In the genomic region with DNA sequence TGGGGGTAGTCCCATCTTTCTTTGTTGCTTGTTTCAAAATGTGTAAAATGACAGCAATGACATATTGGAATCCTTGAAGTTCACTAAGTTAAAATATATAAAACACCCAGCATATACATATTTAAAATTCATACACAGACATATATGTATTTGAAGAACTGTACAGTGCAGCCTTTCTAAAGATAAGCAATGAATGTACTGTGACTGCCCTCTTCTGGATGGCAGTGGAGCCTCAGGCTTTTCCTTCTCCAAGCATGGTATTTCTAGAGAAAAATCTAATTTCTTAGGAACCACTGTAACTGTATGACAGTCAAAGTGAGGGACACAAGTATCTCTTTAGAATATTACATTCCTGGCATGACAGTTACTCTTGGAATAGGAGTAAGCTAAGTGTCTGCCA, we compare ENCODE assay signal across 9 mouse cellular contexts.
A peak's percentile ranks its signal among the peaks of the same experiment; 100 is the strongest.
DNase-seq lines count a peak whose midpoint lies in the region; ATAC-seq and TF ChIP-seq lines count a peak whose summit lies in the region.
"Had no signal": no experiment of that assay in that cellular context is flagged by ENCODE, and none has a peak within 500 bp of the region (broad histone marks: within the 10 kb centered on the region; RNA-seq: fewer than 3 reads in every experiment).

No protein-coding gene starts in this region.

- no peak overlapping the region for H3K4me2 ChIP-seq in hindbrain, embryonic 13.5 days
- no peak overlapping the region for H3K4me2 ChIP-seq in hindbrain, embryonic 12.5 days (replicated peaks)
- no peak overlapping the region for H3K4me2 ChIP-seq in hindbrain, postnatal 0 days (ENCODE audit: low read depth, low read length)
- H3K4me2 ChIP-seq: embryonic facial prominence, embryonic 12.5 days had no signal

- peak; percentile 24 to 61 (median 46); a peak in 5 of 6 replicates for TF ChIP-seq CTCF in MEL (IDR thresholded peaks at IDR 0.05 in 2 of 3, conservative IDR thresholded peaks at IDR 0.05 in 1 of 3; ENCODE audit: control insufficient read depth in 1 of 3, insufficient read depth in 1 of 3, low read depth in 2 of 3, low read length in 3 of 3, poor library complexity in 1 of 3, severe bottlenecking in 1 of 3)
- TF ChIP-seq CTCF in hindbrain, postnatal 0 days (IDR thresholded peaks at IDR 0.05; ENCODE audit: low read depth) = peak; percentile 78

- no peaks in the 10 kb centered on the region for H3K27me3 ChIP-seq in hindbrain, embryonic 13.5 days
- H3K27me3 ChIP-seq in hindbrain, embryonic 12.5 days = no peaks in the 10 kb centered on the region
- no peaks in the 10 kb centered on the region for H3K27me3 ChIP-seq in MEL (ENCODE audit: control insufficient read depth in 1 of 2, insufficient read depth in 2 of 2, low read length in 2 of 2)
- no peaks in the 10 kb centered on the region for H3K27me3 ChIP-seq in hindbrain, postnatal 0 days (ENCODE audit: insufficient read depth, low read length)
- H3K27me3 ChIP-seq: embryonic facial prominence, embryonic 12.5 days had no signal

- intact Hi-C loops in gastrocnemius, postnatal 36 days (cut with DNase I) = no loop called here

- H3K27ac ChIP-seq in hindbrain, embryonic 13.5 days = no peak overlapping the region
- no peak overlapping the region for H3K27ac ChIP-seq in hindbrain, embryonic 12.5 days
- no peak overlapping the region for H3K27ac ChIP-seq in MEL (ENCODE audit: control insufficient read depth, low read depth, low read length)
- no peak overlapping the region for H3K27ac ChIP-seq in hindbrain, postnatal 0 days
- H3K27ac ChIP-seq: embryonic facial prominence, embryonic 12.5 days; liver, embryonic 14.5 days had no signal

- peak; percentile 73 for TF ChIP-seq RAD21 in MEL (IDR thresholded peaks at IDR 0.05; ENCODE audit: low read depth, low read length)

- H3K36me3 ChIP-seq in hindbrain, embryonic 13.5 days = no peaks in the 10 kb centered on the region
- no peaks in the 10 kb centered on the region for H3K36me3 ChIP-seq in hindbrain, embryonic 12.5 days
- no peaks in the 10 kb centered on the region for H3K36me3 ChIP-seq in MEL (ENCODE audit: control insufficient read depth in 1 of 2, insufficient read depth in 2 of 2, low read length in 2 of 2)
- H3K36me3 ChIP-seq in hindbrain, postnatal 0 days (ENCODE audit: insufficient read depth, low read length) = no peaks in the 10 kb centered on the region
- H3K36me3 ChIP-seq: embryonic facial prominence, embryonic 12.5 days had no signal

- peak; percentile 21 for DNase-seq in 3T3-L1 (ENCODE audit: low read depth, low spot score)
- peak; percentile 28 for DNase-seq in MEL (ENCODE audit: low read depth, low spot score)
- peak; percentile 75 for DNase-seq in hindbrain, postnatal 0 days (ENCODE audit: low spot score)
- DNase-seq in adrenal gland, adult (ENCODE audit: inconsistent age in 2 of 2, low spot score in 1 of 2) = no peak
- DNase-seq in gastrocnemius, postnatal 36 days = no peak

- ATAC-seq in hindbrain, embryonic 13.5 days (ENCODE audit: low FRiP score) = 0 out of 2 replicates have a peak, but pooled peaks have one; percentile 59
- ATAC-seq in hindbrain, embryonic 12.5 days (ENCODE audit: low FRiP score) = no peak
- ATAC-seq in hindbrain, postnatal 0 days = peak; percentile 70

- H3K9ac ChIP-seq in hindbrain, embryonic 13.5 days = no peak overlapping the region
- no peak overlapping the region for H3K9ac ChIP-seq in hindbrain, embryonic 12.5 days
- H3K9ac ChIP-seq in MEL (ENCODE audit: control insufficient read depth, low read depth, low read length, poor library complexity, severe bottlenecking) = no peak overlapping the region
- H3K9ac ChIP-seq in hindbrain, postnatal 0 days (replicated peaks; ENCODE audit: low read length) = no peak overlapping the region
- H3K9ac ChIP-seq: embryonic facial prominence, embryonic 12.5 days; liver, embryonic 14.5 days had no signal

- TF ChIP-seq POLR2A in MEL (IDR thresholded peaks at IDR 0.05; ENCODE audit: control insufficient read depth in 1 of 2, insufficient read depth in 1 of 2, low read depth in 1 of 2, low read length in 2 of 2, poor library complexity in 1 of 2) = no peak

- H3K4me1 ChIP-seq in hindbrain, embryonic 13.5 days (replicated peaks) = no peaks in the 10 kb centered on the region
- no peaks in the 10 kb centered on the region for H3K4me1 ChIP-seq in hindbrain, embryonic 12.5 days
- H3K4me1 ChIP-seq in MEL (ENCODE audit: control insufficient read depth in 1 of 2, insufficient read depth in 2 of 2, low read length in 2 of 2) = no peaks in the 10 kb centered on the region
- H3K4me1 ChIP-seq in hindbrain, postnatal 0 days (ENCODE audit: insufficient read depth, low read length) = no peaks in the 10 kb centered on the region
- H3K4me1 ChIP-seq: embryonic facial prominence, embryonic 12.5 days had no signal

- H3K4me3 ChIP-seq in hindbrain, embryonic 13.5 days = no peak overlapping the region
- H3K4me3 ChIP-seq in hindbrain, embryonic 12.5 days = no peak overlapping the region
- H3K4me3 ChIP-seq in MEL (ENCODE audit: control insufficient read depth in 1 of 2, insufficient read depth in 1 of 2, low read depth in 2 of 2, low read length in 2 of 2) = no peak overlapping the region
- H3K4me3 ChIP-seq in hindbrain, postnatal 0 days (ENCODE audit: low read length) = no peak overlapping the region
- H3K4me3 ChIP-seq: embryonic facial prominence, embryonic 12.5 days had no signal

- TF ChIP-seq EP300 in MEL (IDR thresholded peaks at IDR 0.05; ENCODE audit: low read depth in 1 of 2, low read length in 2 of 2) = no peak

- no peaks in the 10 kb centered on the region for H3K9me3 ChIP-seq in hindbrain, embryonic 13.5 days
- H3K9me3 ChIP-seq in hindbrain, embryonic 12.5 days (replicated peaks) = no peaks in the 10 kb centered on the region
- no peaks in the 10 kb centered on the region for H3K9me3 ChIP-seq in MEL (replicated peaks; ENCODE audit: insufficient read depth, low read length)
- no peaks in the 10 kb centered on the region for H3K9me3 ChIP-seq in hindbrain, postnatal 0 days (ENCODE audit: low read length)
- H3K9me3 ChIP-seq: embryonic facial prominence, embryonic 12.5 days had no signal

- H3K79me2 ChIP-seq in MEL (ENCODE audit: control insufficient read depth, insufficient read depth, low read length, poor library complexity) = no peaks in the 10 kb centered on the region

TF ChIP-seq in MEL, 35 proteins besides CTCF, POLR2A, EP300 and RAD21:
- TF ChIP-seq POLR2AphosphoS2 (IDR thresholded peaks at IDR 0.05; ENCODE audit: low read length) = no peak
- no peak for TF ChIP-seq BHLHE40 (IDR thresholded peaks at IDR 0.05; ENCODE audit: borderline replicate concordance, low read depth, low read length)
- no peak for TF ChIP-seq ZMIZ1 (IDR thresholded peaks at IDR 0.05; ENCODE audit: low read depth, low read length)
- no peak for TF ChIP-seq TBP (IDR thresholded peaks at IDR 0.05; ENCODE audit: low read depth, low read length)
- TF ChIP-seq MAX (IDR thresholded peaks at IDR 0.05; ENCODE audit: low read length) = no peak
- TF ChIP-seq NRF1 (IDR thresholded peaks at IDR 0.05; ENCODE audit: insufficient read depth, low read depth, low read length, poor library complexity, severe bottlenecking) = no peak
- TF ChIP-seq GATA1 (IDR thresholded peaks at IDR 0.05; ENCODE audit: low read depth, low read length) = no peak
- no peak for TF ChIP-seq MEF2A (IDR thresholded peaks at IDR 0.05; ENCODE audit: extremely low read depth, insufficient replicate concordance, low read depth, low read length, poor library complexity, severe bottlenecking)
- no peak for TF ChIP-seq CHD1 (IDR thresholded peaks at IDR 0.05; ENCODE audit: low read depth, low read length)
- TF ChIP-seq TCF12 (IDR thresholded peaks at IDR 0.05; ENCODE audit: low read depth, low read length) = no peak
- TF ChIP-seq ZC3H11A (IDR thresholded peaks at IDR 0.05; ENCODE audit: low read depth, low read length) = peak; percentile 46
- TF ChIP-seq GABPA (IDR thresholded peaks at IDR 0.05; ENCODE audit: low read depth, low read length) = no peak
- peak; percentile 51 for TF ChIP-seq SMC3 (IDR thresholded peaks at IDR 0.05; ENCODE audit: low read depth, low read length)
- TF ChIP-seq MYB (IDR thresholded peaks at IDR 0.05; ENCODE audit: low read depth, low read length) = no peak
- TF ChIP-seq TAL1 (IDR thresholded peaks at IDR 0.05; ENCODE audit: low read length) = no peak
- TF ChIP-seq E2F4 (IDR thresholded peaks at IDR 0.05; ENCODE audit: borderline replicate concordance, low read depth, low read length) = no peak
- no peak for TF ChIP-seq ETS1 (IDR thresholded peaks at IDR 0.05; ENCODE audit: low read depth, low read length)

Comparison
In these comparisons a context has a peak if more than half of its experiments do, and no peak if none do; other contexts are left out.
1. DNase-seq: peak in 3T3-L1 (single experiment), MEL (single experiment) and hindbrain, postnatal 0 days (single experiment); none in adrenal gland, adult (0 of 2) and gastrocnemius, postnatal 36 days (0 of 2).